Mouse (Mus musculus): ENCODE measurements around the gene Nuf2.

Gene Nuf2

GRCm38 (mm10) chr1:169467791-169468190 is 63.5 kb downstream of the Nuf2 start:
- DNase-seq (ENCODE audit: low read depth, low spot score): no peak

GRCm38 (mm10) chr1:169462386-169463115 is 68.7 kb downstream of the Nuf2 start:
- DNase-seq (ENCODE audit: low read depth, low spot score): no peak

GRCm38 (mm10) chr1:169459071-169459782 is 72.0 kb downstream of the Nuf2 start:
- peak; percentile 67 for DNase-seq (ENCODE audit: low read depth, low spot score)

Measured in R1 (cell line).